Mouse (Mus musculus): ENCODE data around the gene Olfr288.

GRCm38 (mm10) chr15:98149166-98149602 lies 46.2 kb downstream of the Olfr288 start:
- no peak for TF ChIP-seq CTCF (IDR thresholded peaks at IDR 0.05; ENCODE audit: borderline replicate concordance, insufficient read depth, low read depth, low read length)
- TF ChIP-seq POLR2A (IDR thresholded peaks at IDR 0.05; ENCODE audit: borderline replicate concordance, insufficient read depth, low read length) = no peak

All from cerebellum, adult 2 months (tissue).